Mouse (Mus musculus) T-helper 1 cell (primary cell): ENCODE measurements at regions not wholly inside any gene's neighbourhood (a gene's known extent, or its start where the extent isn't known, plus 50 kb on each side); places are given as distances from the start of the nearest gene placed in this dataset.

Experiments
- in situ Hi-C: fragments of 300-600 bp; cut with MboI, MseI; formaldehyde crosslinking; loops from one replicate; pipeline ENCODE4 v1.15.1; 2025; ENCODE audit warnings: high pct_unique_total_duplicates

GRCm38 (mm10) chr15:90021746-90022312 lies 180.2 kb upstream of the Syt10 start:
- in situ Hi-C loops, result loop anchor here (25.0 kb wide), 1 partner anchor 1215 kb away; no protein-coding TSS in a partner anchor

- in situ Hi-C loops, result loop anchor here (25.0 kb wide), 1 partner anchor 1214 kb away; no protein-coding TSS in a partner anchor
These were observed 181.5 kb upstream of the Syt10 start for GRCm38 (mm10) chr15:90023164-90023563.

- in situ Hi-C loops, result no loop called here
These were observed 189.8 kb upstream of the Alg10b start for GRCm38 (mm10) chr15:90034356-90034755.

GRCm38 (mm10) chr15:90045683-90046082 lies 178.4 kb upstream of the Alg10b start:
- in situ Hi-C loops, result no loop called here

- in situ Hi-C loops, result no loop called here
These were observed 162.1 kb upstream of the Alg10b start for GRCm38 (mm10) chr15:90062021-90062420.

GRCm38 (mm10) chr15:90065768-90066167 lies 158.3 kb upstream of the Alg10b start:
- in situ Hi-C loops, result no loop called here

- in situ Hi-C loops, result no loop called here
These were observed 152.0 kb upstream of the Alg10b start for GRCm38 (mm10) chr15:90072078-90072477.

GRCm38 (mm10) chr15:90082175-90082951 lies 141.7 kb upstream of the Alg10b start:
- in situ Hi-C loops, result no loop called here

GRCm38 (mm10) chr15:90109445-90109988 lies 114.6 kb upstream of the Alg10b start:
- in situ Hi-C loops, result no loop called here

GRCm38 (mm10) chr15:90113611-90114010 lies 110.5 kb upstream of the Alg10b start:
- in situ Hi-C loops, result no loop called here

GRCm38 (mm10) chr15:90119747-90120146 lies 104.4 kb upstream of the Alg10b start:
- in situ Hi-C loops, result no loop called here

- in situ Hi-C loops, result no loop called here
These were observed 100.1 kb upstream of the Alg10b start for GRCm38 (mm10) chr15:90123999-90124398.

GRCm38 (mm10) chr15:90125146-90125545 lies 99.0 kb upstream of the Alg10b start:
- in situ Hi-C loops, result no loop called here

GRCm38 (mm10) chr15:90131777-90132176 lies 92.3 kb upstream of the Alg10b start:
- in situ Hi-C loops, result no loop called here

GRCm38 (mm10) chr15:90140966-90141365 lies 83.1 kb upstream of the Alg10b start:
- in situ Hi-C loops, result no loop called here

- in situ Hi-C loops, result no loop called here
These were observed 75.4 kb upstream of the Alg10b start for GRCm38 (mm10) chr15:90148663-90149062.

- in situ Hi-C loops, result no loop called here
These were observed 70.1 kb upstream of the Alg10b start for GRCm38 (mm10) chr15:90153821-90154560.
